In genomic region chr6:91663616-91664015, GRCm38 (mm10) we compare ENCODE assay signal across 20 mouse cellular contexts.
"Had no signal": no experiment of that assay in that cellular context is flagged by ENCODE, and none has a peak within 500 bp of the region (broad histone marks: within the 10 kb centered on the region; RNA-seq: fewer than 3 reads in every experiment).

No protein-coding gene starts in this region.

- H3K9me3 ChIP-seq: limb, embryonic 12.5 days; limb, embryonic 15.5 days; midbrain, embryonic 12.5 days; midbrain, embryonic 15.5 days; neural tube, embryonic 12.5 days; neural tube, embryonic 15.5 days had no signal

- H3K4me1 ChIP-seq: midbrain, embryonic 12.5 days; midbrain, embryonic 15.5 days; neural tube, embryonic 15.5 days had no signal

- H3K4me3 ChIP-seq: layer of hippocampus, adult 2 months; limb, embryonic 12.5 days; limb, embryonic 15.5 days; midbrain, embryonic 12.5 days; midbrain, embryonic 15.5 days; neural tube, embryonic 12.5 days; neural tube, embryonic 15.5 days had no signal

- ATAC-seq: liver, postnatal 0 days; lung, postnatal 0 days; midbrain, embryonic 15.5 days had no signal

- H3K36me3 ChIP-seq: limb, embryonic 12.5 days; limb, embryonic 15.5 days; midbrain, embryonic 12.5 days; midbrain, embryonic 15.5 days; neural tube, embryonic 12.5 days; neural tube, embryonic 15.5 days had no signal

- H3K9ac ChIP-seq: limb, embryonic 12.5 days; limb, embryonic 15.5 days; liver, embryonic 14.5 days; liver, postnatal 0 days; lung, embryonic 14.5 days; midbrain, embryonic 12.5 days; midbrain, embryonic 15.5 days; neural tube, embryonic 12.5 days; neural tube, embryonic 15.5 days had no signal

- DNase-seq: kidney, adult 2 months; layer of hippocampus, adult 9-11 months; layer of hippocampus, postnatal 36 days; left cerebral cortex, postnatal 4 days; liver, postnatal 0 days; lung, embryonic 14.5 days; thymus, adult 18-20 months; thymus, postnatal 36 days had no signal

- H3K27ac ChIP-seq: kidney, postnatal 0 days; layer of hippocampus, adult 2 months; limb, embryonic 12.5 days; limb, embryonic 15.5 days; liver, embryonic 14.5 days; macrophage; midbrain, embryonic 12.5 days; midbrain, embryonic 15.5 days; neural tube, embryonic 12.5 days; neural tube, embryonic 15.5 days had no signal

- H3K4me2 ChIP-seq: limb, embryonic 12.5 days; limb, embryonic 15.5 days; liver, embryonic 11.5 days; lung, embryonic 14.5 days; midbrain, embryonic 12.5 days; midbrain, embryonic 15.5 days; neural tube, embryonic 12.5 days; neural tube, embryonic 15.5 days had no signal

- H3K27me3 ChIP-seq: limb, embryonic 12.5 days; limb, embryonic 15.5 days; midbrain, embryonic 12.5 days; midbrain, embryonic 15.5 days; neural tube, embryonic 12.5 days; neural tube, embryonic 15.5 days had no signal
